Mouse (Mus musculus) mouse trophoblast stem cell (cell line): ENCODE data around the gene Gm47996.

ENCODE experiments used
- in situ Hi-C, 2 experiments: fragments of 300-500 bp; cut with MseI, MboI; formaldehyde crosslinking; loops; 2 replicates in 1 of 2; 3 replicates in 1 of 2; pipeline ENCODE4 v1.15.1; 2025

Gene Gm47996

DNA sequence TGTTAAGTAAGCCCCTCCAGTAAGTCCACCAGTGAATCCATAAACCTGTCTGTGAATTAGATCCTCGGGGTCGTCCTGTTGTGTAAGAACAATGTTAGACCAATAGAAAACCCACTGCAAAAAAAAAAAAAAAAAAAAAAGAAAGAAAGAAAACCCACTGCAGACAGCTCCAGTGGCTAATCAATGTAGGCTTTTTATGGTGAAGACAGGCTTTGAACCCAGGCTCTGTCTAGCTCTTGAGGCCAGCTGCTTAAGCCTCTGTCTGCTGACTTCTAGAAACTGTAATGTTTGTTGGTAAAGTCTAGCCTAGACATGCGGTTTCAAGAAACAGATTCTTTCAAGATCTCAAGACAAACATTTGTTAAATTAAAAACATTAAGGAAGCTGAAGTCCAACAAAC, 40.2 kb downstream of the Gm47996 start:
- in situ Hi-C loops, result no loop called here

DNA sequence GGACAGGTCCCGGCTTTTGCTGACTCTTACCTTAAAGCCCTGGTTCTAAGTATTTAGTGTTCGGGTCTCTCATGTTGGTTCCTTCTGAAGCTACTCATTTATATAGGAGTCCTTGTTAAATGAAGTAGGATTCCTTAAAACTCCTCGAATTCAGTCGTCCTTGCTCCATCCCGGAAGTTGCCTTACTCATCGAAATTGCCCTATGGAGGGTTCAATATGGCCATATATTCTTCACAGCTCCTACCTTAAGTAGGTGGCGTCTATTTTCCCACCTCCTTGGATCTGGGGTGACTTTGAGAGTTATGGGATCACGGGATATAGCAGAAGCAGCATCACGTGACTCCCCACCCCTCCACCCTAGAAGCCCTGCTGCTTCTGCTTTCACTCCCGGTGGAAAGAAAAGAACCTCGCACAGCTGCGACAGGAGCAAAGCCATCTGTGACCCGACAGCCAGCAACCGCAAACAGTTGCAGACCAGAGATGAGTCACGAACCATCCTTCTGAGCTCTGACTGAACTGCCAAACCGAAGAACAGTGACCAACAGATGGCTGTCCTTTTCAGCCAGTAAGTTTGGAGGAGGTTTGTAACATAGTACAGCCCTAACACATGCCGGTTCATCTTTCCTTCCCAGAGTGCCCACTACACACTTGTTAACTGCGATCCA, 40.7 kb downstream of the Gm47996 start:
- in situ Hi-C loops, result no loop called here

DNA sequence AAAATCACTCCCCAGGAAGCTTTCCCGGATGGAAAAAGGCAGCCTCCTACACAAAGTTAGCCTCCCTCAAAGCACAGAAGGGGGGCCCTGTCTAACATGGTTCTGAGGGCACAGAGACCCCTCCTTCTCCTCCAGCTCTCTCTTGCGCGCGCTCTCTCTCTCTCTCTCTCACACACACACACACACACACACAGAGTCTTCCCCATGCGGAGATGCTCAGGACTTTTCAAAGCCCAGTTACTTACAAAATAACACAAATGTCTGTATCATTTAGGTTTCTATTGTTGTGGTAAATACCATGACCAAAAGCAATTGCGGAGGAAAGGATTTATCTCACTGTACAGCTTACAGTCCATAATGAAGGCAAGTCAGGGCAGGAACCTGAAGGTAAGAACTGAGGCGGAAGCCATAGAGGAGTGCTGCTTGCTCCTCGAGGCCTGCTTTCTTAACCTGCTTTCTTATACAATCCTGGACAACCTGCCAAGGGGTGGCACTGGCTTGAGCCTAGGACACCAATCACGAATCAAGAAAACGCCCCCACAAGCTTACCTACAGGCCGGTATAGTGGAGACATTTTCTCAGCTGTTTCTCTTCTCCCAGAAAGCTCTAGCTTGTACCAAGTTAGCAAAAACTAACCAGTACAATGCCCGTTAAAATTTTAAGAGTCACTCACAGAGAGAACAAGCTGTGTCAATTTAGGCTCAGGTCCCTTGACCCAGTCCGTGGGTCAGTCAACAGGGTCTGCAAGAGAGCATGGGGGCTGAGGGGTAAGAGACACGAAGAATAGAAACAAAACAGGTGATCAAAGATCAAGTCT, 41.5 kb downstream of the Gm47996 start:
- in situ Hi-C loops, result no loop called here

- in situ Hi-C loops, result no loop called here
Observed at GRCm38 (mm10) chr1:151255422-151255821, 45.5 kb downstream of the Gm47996 start.

GRCm38 (mm10) chr1:151258090-151258954, 48.4 kb downstream of the Gm47996 start:
- in situ Hi-C loops, result no loop called here

GRCm38 (mm10) chr1:151259061-151259460, 49.1 kb downstream of the Gm47996 start:
- in situ Hi-C loops, result no loop called here
